Mouse (Mus musculus): ENCODE measurements around the gene Rasgrp2. TPM values are rescaled to one million over a fixed set of nuclear protein-coding genes. Genes with fewer than 3 reads are reported as not detected.

Gene Rasgrp2
- polyA plus RNA-seq, 1 experiment from 2014 or later, result 24.5 TPM

GRCm38 (mm10) chr19:6422014-6422413, 22.9 kb downstream of the Rasgrp2 start:
- no peak for ATAC-seq (ENCODE audit: insufficient number of reproducible peaks, insufficient read depth, low FRiP score, low TSS enrichment)
- Histone ChIP-seq H3K9me3 (no peaks in the 10 kb centered on the region), H3K9ac (no peak overlapping the region), H3K4me2 (replicated peaks) (no peak overlapping the region), H3K27me3 (peaks cover 84% of the 10 kb centered on the region), H3K36me3 (no peaks in the 10 kb centered on the region), H3K4me1 (peaks cover 12% of the 10 kb centered on the region), H3K27ac (no peak overlapping the region), H3K4me3 (no peak overlapping the region)
- 73% methylated on average over 7 of the region's 7 CpGs for WGBS

GRCm38 (mm10) chr19:6423241-6423640, 24.1 kb downstream of the Rasgrp2 start:
- Histone ChIP-seq H3K9me3 (no peaks in the 10 kb centered on the region), H3K4me3 (no peak overlapping the region), H3K4me2 (replicated peaks) (no peak overlapping the region), H3K27ac (no peak overlapping the region), H3K4me1 (peaks cover 11% of the 10 kb centered on the region), H3K27me3 (peaks cover 87% of the 10 kb centered on the region), H3K36me3 (no peaks in the 10 kb centered on the region), H3K9ac (no peak overlapping the region)
- ATAC-seq (ENCODE audit: insufficient number of reproducible peaks, insufficient read depth, low FRiP score, low TSS enrichment), result no peak
- WGBS, result 87% methylated on average over 16 of the region's 16 CpGs

- Histone ChIP-seq H3K36me3 (no peaks in the 10 kb centered on the region), H3K4me2 (replicated peaks) (no peak overlapping the region), H3K4me3 (no peak overlapping the region), H3K9ac (no peak overlapping the region), H3K27me3 (peaks cover 90% of the 10 kb centered on the region), H3K4me1 (peaks cover 16% of the 10 kb centered on the region), H3K9me3 (no peaks in the 10 kb centered on the region), H3K27ac (no peak overlapping the region)
- no peak for ATAC-seq (ENCODE audit: insufficient number of reproducible peaks, insufficient read depth, low FRiP score, low TSS enrichment)
- 57% methylated on average over 8 of the region's 8 CpGs for WGBS
Measured at GRCm38 (mm10) chr19:6424137-6424881, 25.2 kb downstream of the Rasgrp2 start.

GRCm38 (mm10) chr19:6425595-6425994, 26.5 kb downstream of the Rasgrp2 start:
- no peak overlapping the region for H3K9ac ChIP-seq
- no peak overlapping the region for H3K27ac ChIP-seq
- H3K9me3 ChIP-seq, result no peaks in the 10 kb centered on the region
- peaks cover 16% of the 10 kb centered on the region for H3K4me1 ChIP-seq
- H3K4me2 ChIP-seq (replicated peaks), result no peak overlapping the region
- ATAC-seq (ENCODE audit: insufficient number of reproducible peaks, insufficient read depth, low FRiP score, low TSS enrichment), result no peak
- WGBS, result 52% methylated on average over 5 of the region's 5 CpGs
- H3K36me3 ChIP-seq, result no peaks in the 10 kb centered on the region
- H3K27me3 ChIP-seq, result peaks cover 90% of the 10 kb centered on the region
- H3K4me3 ChIP-seq, result no peak overlapping the region

- H3K36me3 ChIP-seq, result no peaks in the 10 kb centered on the region
- H3K4me1 ChIP-seq, result peaks cover 16% of the 10 kb centered on the region
- peaks cover 89% of the 10 kb centered on the region for H3K27me3 ChIP-seq
- no peak overlapping the region for H3K4me2 ChIP-seq (replicated peaks)
- no peak overlapping the region for H3K9ac ChIP-seq
- H3K4me3 ChIP-seq, result no peak overlapping the region
- no peak for ATAC-seq (ENCODE audit: insufficient number of reproducible peaks, insufficient read depth, low FRiP score, low TSS enrichment)
- no peak overlapping the region for H3K27ac ChIP-seq
- 22% methylated on average over 13 of the region's 13 CpGs for WGBS
- H3K9me3 ChIP-seq, result no peaks in the 10 kb centered on the region
Measured at GRCm38 (mm10) chr19:6426703-6427500, 27.8 kb downstream of the Rasgrp2 start.

GRCm38 (mm10) chr19:6427653-6428434, 28.7 kb downstream of the Rasgrp2 start:
- no peak overlapping the region for H3K9ac ChIP-seq
- peak overlapping the region; percentile 38 for H3K4me3 ChIP-seq
- H3K27ac ChIP-seq, result no peak overlapping the region
- no peaks in the 10 kb centered on the region for H3K36me3 ChIP-seq
- peak overlapping the region; percentile 59 for H3K4me2 ChIP-seq (replicated peaks)
- peaks cover 16% of the 10 kb centered on the region for H3K4me1 ChIP-seq
- ATAC-seq (ENCODE audit: insufficient number of reproducible peaks, insufficient read depth, low FRiP score, low TSS enrichment), result no peak
- WGBS, result 2% methylated on average over 86 of the region's 94 CpGs
- H3K9me3 ChIP-seq, result no peaks in the 10 kb centered on the region
- peaks cover 87% of the 10 kb centered on the region for H3K27me3 ChIP-seq

- peak overlapping the region; percentile 59 for H3K4me2 ChIP-seq (replicated peaks)
- under 1% methylated on average over 60 of the region's 60 CpGs for WGBS
- ATAC-seq (ENCODE audit: insufficient number of reproducible peaks, insufficient read depth, low FRiP score, low TSS enrichment), result peak; percentile 54
- H3K27me3 ChIP-seq, result peaks cover 87% of the 10 kb centered on the region
- peak overlapping the region; percentile 45; the same call in 1 of the 2 replicates for H3K9ac ChIP-seq
- H3K36me3 ChIP-seq, result no peaks in the 10 kb centered on the region
- H3K27ac ChIP-seq, result no peak overlapping the region
- H3K4me1 ChIP-seq, result peaks cover 16% of the 10 kb centered on the region
- H3K9me3 ChIP-seq, result no peaks in the 10 kb centered on the region
- H3K4me3 ChIP-seq, result peak overlapping the region; percentile 38
Measured at GRCm38 (mm10) chr19:6428501-6429200, 29.5 kb downstream of the Rasgrp2 start.

GRCm38 (mm10) chr19:6443016-6443415, 43.9 kb downstream of the Rasgrp2 start:
- WGBS, result 59% methylated on average over 10 of the region's 10 CpGs
- no peaks in the 10 kb centered on the region for H3K27me3 ChIP-seq
- H3K4me2 ChIP-seq (replicated peaks), result no peak overlapping the region
- no peaks in the 10 kb centered on the region for H3K36me3 ChIP-seq
- H3K4me3 ChIP-seq, result no peak overlapping the region
- peaks cover 11% of the 10 kb centered on the region for H3K4me1 ChIP-seq
- no peaks in the 10 kb centered on the region for H3K9me3 ChIP-seq
- no peak overlapping the region for H3K9ac ChIP-seq
- no peak overlapping the region for H3K27ac ChIP-seq
- no peak for ATAC-seq (ENCODE audit: insufficient number of reproducible peaks, insufficient read depth, low FRiP score, low TSS enrichment)

- Histone ChIP-seq H3K4me1 (peaks cover 11% of the 10 kb centered on the region), H3K27ac (no peak overlapping the region), H3K36me3 (no peaks in the 10 kb centered on the region), H3K27me3 (peaks cover 4% of the 10 kb centered on the region; the same call in 1 of the 2 replicates), H3K4me3 (no peak overlapping the region), H3K9ac (no peak overlapping the region), H3K4me2 (replicated peaks) (no peak overlapping the region), H3K9me3 (no peaks in the 10 kb centered on the region)
- 23% methylated on average over 10 of the region's 10 CpGs for WGBS
- peak; percentile 59; the same call in 1 of the 2 replicates for ATAC-seq (ENCODE audit: insufficient number of reproducible peaks, insufficient read depth, low FRiP score, low TSS enrichment)
Measured at GRCm38 (mm10) chr19:6445761-6446423, 46.8 kb downstream of the Rasgrp2 start.

- Histone ChIP-seq H3K36me3 (no peaks in the 10 kb centered on the region), H3K27me3 (peaks cover 4% of the 10 kb centered on the region; the same call in 1 of the 2 replicates), H3K9ac (no peak overlapping the region), H3K4me1 (peaks cover 13% of the 10 kb centered on the region), H3K27ac (no peak overlapping the region), H3K4me3 (no peak overlapping the region), H3K4me2 (replicated peaks) (no peak overlapping the region), H3K9me3 (no peaks in the 10 kb centered on the region)
- ATAC-seq (ENCODE audit: insufficient number of reproducible peaks, insufficient read depth, low FRiP score, low TSS enrichment), result no peak
- 52% methylated on average over 7 of the region's 7 CpGs for WGBS
Measured at GRCm38 (mm10) chr19:6446736-6447437, 47.7 kb downstream of the Rasgrp2 start.
